Mouse (Mus musculus): ENCODE data around the gene Lsm12.

GRCm38 (mm10) chr11:102156039-102156785 lies 28.9 kb downstream of the Lsm12 start, which contains the start of gene Tmem101:
- peak; percentile 76 for TF ChIP-seq POLR2A (IDR thresholded peaks at IDR 0.05; ENCODE audit: control insufficient read depth, low read depth, low read length)
- no peak for TF ChIP-seq CTCF (IDR thresholded peaks at IDR 0.05; ENCODE audit: control insufficient read depth, insufficient read depth, insufficient replicate concordance, low read depth, low read length)
